Mouse (Mus musculus): ENCODE results near the gene Slc20a1.

Gene Slc20a1

DNA sequence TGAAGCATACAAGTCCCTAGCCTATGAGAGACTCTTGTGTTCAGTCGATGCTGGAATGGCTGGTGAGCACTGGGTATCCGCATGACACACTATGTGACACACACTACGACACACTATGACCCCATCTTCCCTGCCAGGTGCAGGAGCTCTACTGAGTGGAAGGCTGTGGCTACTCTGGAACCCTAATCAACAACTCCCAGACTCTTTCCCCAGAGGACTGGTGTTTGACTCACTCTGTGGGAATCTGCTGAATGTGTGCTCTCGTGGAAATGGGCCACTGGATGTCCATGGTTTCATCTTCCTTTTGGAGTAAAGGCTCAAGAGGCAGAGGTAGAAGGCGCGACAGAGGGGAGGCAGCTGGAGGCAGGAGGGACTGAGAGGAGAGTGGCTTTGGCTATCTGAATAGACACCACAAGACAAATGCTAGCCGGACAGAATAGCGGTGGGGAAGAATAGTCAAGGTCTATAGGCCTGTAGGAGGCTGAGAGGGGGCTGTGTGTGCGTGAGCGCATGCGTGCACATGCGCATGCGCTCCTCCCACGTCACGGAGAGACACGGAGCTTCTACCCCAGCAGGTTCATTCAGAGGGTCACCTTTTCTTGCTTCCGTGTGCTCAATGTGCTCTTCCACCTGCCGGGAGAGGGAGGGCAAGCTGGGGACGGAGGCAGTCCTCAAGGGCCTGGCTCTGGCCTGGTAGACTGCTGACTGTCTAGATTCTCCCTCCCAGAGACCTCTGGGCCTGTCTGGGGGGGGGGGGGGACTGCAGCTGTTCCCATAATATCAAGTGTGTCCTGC, 54.5 kb downstream of the Slc20a1 start:
- DNase-seq (ENCODE audit: low read depth, low spot score): no peak

DNA sequence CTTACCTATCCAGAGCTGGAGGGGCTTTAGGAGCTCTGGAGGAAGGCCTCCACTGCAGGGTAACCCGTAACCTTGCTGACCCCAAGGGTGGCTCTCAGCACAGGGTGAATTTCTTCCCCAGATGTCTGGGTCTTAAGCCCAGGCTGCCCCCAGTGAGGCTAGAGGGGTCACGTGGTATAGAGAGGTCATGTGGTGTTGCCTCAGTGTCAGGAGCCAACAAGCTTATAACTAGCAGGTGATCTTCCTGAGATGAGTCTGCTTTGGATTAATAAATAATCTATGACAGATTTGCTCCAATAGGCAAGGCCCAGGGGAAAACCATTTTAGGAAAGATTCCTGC, 55.0 kb downstream of the Slc20a1 start:
- no peak for DNase-seq (ENCODE audit: low read depth, low spot score)

DNA sequence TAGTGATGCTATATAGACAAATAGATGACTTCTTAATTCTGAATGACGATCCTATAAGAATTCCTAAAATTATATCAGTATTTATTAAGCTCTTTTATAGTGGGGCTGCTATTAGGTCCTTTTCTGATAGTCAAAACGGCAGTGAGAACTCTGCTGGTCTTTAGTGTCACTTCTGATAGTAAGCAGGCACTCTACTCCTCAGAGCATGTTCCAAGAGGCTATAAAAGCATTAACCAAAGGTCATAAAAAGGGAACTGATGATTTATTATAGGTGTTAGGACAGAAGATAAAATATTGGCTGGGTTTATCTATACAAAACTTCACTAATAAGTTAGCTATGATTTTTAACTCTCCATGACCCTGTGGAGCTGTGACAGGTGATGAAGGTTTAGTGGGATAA, 55.5 kb downstream of the Slc20a1 start:
- no peak for DNase-seq (ENCODE audit: low read depth, low spot score)

DNA sequence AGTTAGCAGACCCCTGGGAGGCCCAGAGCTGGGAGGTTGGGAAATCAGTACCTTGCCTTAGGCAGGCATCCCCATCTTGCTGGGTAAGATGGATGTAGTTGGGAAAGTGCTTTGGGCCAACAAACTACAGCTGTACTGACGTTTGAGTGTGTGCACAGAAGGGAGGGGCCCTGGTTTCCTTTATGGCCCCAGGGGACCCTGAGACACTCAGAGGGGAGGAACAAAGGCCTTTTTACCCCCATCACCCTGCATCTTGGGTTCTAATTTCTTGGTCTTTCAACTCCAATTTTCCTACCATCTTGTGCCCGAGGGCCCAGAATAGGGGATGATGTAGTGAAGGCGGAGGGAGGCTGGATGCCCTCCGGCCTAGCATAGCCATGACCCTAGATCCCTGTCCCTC, 57.4 kb downstream of the Slc20a1 start:
- DNase-seq (ENCODE audit: low read depth, low spot score): no peak

DNA sequence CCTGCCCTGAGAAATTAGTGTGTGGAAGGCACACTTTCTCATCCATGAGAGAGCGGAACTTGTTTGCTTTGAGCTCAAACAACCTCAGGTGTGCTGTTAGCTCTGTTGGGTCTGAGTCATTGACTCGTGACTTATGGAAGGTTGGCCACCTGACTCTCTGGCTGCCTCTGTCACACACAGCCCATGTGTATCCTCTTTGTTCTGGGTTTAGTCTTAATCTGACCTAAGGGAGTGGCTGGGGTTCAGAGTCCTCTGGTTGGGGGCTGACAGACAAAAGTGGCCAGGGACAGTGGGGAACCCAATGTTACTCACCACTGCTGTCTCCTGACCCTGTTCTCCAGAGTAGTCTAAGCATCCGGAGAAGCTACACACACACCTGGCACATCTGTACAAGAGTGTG, 59.5 kb downstream of the Slc20a1 start:
- no peak for DNase-seq (ENCODE audit: low read depth, low spot score)

DNA sequence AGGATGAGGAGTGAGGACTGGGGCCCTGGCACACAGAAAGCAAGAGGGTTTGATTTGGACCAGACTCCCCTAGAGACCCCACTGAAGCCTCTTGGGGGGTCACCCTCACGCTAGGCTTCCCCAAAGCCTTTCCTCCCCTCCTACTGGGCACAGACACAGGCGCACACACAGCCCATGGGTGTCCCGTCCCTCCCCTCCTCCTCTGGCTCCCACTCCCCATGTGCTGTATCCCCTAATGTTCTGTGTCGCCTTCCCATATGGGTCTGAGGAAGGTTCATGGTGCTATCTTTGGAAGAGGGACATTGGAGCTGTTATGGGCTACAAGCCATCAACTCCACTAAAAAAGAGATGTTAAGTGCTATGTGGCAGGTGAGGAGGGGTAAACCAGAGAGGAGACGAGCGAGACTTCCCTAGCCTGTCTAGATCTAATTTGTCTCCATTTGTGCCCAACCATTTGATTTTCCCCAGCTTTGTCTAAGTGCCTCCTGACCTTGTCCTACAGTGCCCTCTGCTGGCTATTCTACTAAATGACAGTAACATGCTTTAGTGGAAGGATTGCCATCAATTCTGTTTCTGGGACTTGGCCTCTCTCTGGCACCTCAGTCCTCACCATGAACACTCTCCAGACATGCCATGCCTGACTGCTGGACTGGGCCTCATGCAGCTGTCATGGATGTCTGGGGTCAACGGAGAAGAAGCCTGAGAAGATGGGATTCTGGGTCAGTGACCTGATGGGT, 60.1 kb downstream of the Slc20a1 start:
- peak; percentile 87 for DNase-seq (ENCODE audit: low read depth, low spot score)

DNA sequence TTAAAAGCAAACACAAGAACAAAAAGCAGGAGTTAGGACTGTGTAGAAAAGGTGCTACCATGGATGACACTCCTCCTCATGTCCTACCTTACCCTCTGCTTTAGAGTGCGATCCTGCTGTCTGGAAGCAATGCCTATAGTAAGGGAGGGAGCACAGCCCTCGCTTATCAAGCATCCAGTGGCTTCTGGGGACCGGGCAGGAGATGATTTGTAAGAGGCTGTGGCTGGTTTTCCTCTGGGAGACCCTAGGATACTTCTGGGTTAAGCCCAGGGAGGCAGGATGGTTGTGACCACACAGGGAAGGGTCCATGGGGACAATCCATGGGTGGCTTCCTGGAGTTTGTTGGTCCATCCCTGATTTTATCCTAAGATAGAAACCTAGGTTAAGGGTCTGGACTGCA, 62.1 kb downstream of the Slc20a1 start:
- DNase-seq (ENCODE audit: low read depth, low spot score): no peak
